Comparison of ENCODE assay signal across 31 mouse cellular contexts in the genomic region with DNA sequence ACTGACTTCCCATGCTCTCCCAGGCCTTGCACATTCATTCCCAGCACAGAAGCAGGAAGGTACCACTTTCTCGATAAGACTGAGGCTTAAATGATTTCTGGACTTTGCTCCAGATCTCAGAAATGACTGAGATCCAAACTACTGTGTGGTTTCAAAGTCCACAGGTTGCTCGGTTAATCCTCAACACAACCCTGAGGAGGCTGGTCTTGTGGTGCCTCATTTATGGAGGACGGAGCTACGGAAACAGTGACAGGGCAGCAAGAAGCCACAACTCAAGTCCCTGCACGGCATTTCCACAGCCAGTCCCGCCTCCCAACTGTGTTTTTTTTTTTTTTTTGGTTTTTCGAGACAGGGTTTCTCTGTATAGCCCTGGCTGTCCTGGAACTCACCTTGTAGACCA. TPM values are rescaled to one million over a fixed set of nuclear protein-coding genes. Genes with fewer than 3 reads are reported as not detected.
DNase-seq lines count a peak whose midpoint lies in the region; ATAC-seq and TF ChIP-seq lines count a peak whose summit lies in the region.
"Had no signal": no experiment of that assay in that cellular context is flagged by ENCODE, and none has a peak within 500 bp of the region (broad histone marks: within the 10 kb centered on the region; RNA-seq: fewer than 3 reads in every experiment).

No protein-coding gene starts in this region.

- no peak overlapping the region for H3K4me2 ChIP-seq in stomach, embryonic 16.5 days (ENCODE audit: low read depth, low read length)
- H3K4me2 ChIP-seq: embryonic facial prominence, embryonic 15.5 days; heart, embryonic 12.5 days; limb, embryonic 15.5 days; liver, embryonic 15.5 days; neural tube, embryonic 15.5 days had no signal

- H3K9ac ChIP-seq in stomach, embryonic 16.5 days (ENCODE audit: low read length) = no peak overlapping the region
- H3K9ac ChIP-seq: embryonic facial prominence, embryonic 15.5 days; heart, embryonic 12.5 days; limb, embryonic 15.5 days; liver, embryonic 15.5 days; neural tube, embryonic 15.5 days had no signal

- H3K4me1 ChIP-seq in stomach, embryonic 16.5 days (ENCODE audit: control insufficient read depth, insufficient read depth, low read length) = peaks cover 5% of the 10 kb centered on the region; the same call in 1 of the 2 replicates
- H3K4me1 ChIP-seq: embryonic facial prominence, embryonic 15.5 days; heart, embryonic 12.5 days; limb, embryonic 15.5 days; liver, embryonic 15.5 days; midbrain, embryonic 10.5 days; neural tube, embryonic 15.5 days had no signal

- no peaks in the 10 kb centered on the region for H3K36me3 ChIP-seq in stomach, embryonic 16.5 days (ENCODE audit: control insufficient read depth, insufficient read depth, low read length)
- H3K36me3 ChIP-seq: embryonic facial prominence, embryonic 15.5 days; forebrain, embryonic 10.5 days; heart, embryonic 12.5 days; hindbrain, embryonic 10.5 days; limb, embryonic 15.5 days; liver, embryonic 15.5 days; midbrain, embryonic 10.5 days; neural tube, embryonic 15.5 days had no signal

- no peak for TF ChIP-seq CTCF in layer of hippocampus, adult 2 months (conservative IDR thresholded peaks at IDR 0.05)

- no peaks in the 10 kb centered on the region for H3K9me3 ChIP-seq in stomach, embryonic 16.5 days (replicated peaks; ENCODE audit: control insufficient read depth, low read length)
- H3K9me3 ChIP-seq: embryonic facial prominence, embryonic 15.5 days; forebrain, embryonic 10.5 days; heart, embryonic 12.5 days; hindbrain, embryonic 10.5 days; limb, embryonic 15.5 days; liver, embryonic 15.5 days; midbrain, embryonic 10.5 days; neural tube, embryonic 15.5 days had no signal

- peak; percentile 62 for DNase-seq in kidney, adult 11 months
- no peak for DNase-seq in kidney, postnatal 4 days
- peak; percentile 3 for DNase-seq in CD4-positive helper T cell, adult 2 months (ENCODE audit: low read depth, low spot score)
- peak; percentile 47 for DNase-seq in kidney, postnatal 14 days
- no peak for DNase-seq in layer of hippocampus, adult 2 months (ENCODE audit: low spot score in 2 of 2)
- no peak for DNase-seq in cerebellum, adult 9-11 months
- DNase-seq: adrenal gland, postnatal 25 days; cerebellum, adult 9-10 months; gastrocnemius, postnatal 14 days; heart, adult 18-20 months; heart, postnatal 10 days; left cerebral cortex, postnatal 4 days; right cerebral cortex, adult 18-20 months; right cerebral cortex, postnatal 4 days; thymus, postnatal 14 days had no signal

- no peak overlapping the region for H3K4me3 ChIP-seq in stomach, embryonic 16.5 days (replicated peaks; ENCODE audit: low read length)
- no peak overlapping the region for H3K4me3 ChIP-seq in layer of hippocampus, adult 2 months
- H3K4me3 ChIP-seq: embryonic facial prominence, embryonic 15.5 days; forebrain, embryonic 10.5 days; heart, embryonic 12.5 days; hindbrain, embryonic 10.5 days; limb, embryonic 15.5 days; liver, embryonic 15.5 days; midbrain, embryonic 10.5 days; neural tube, embryonic 15.5 days had no signal

- H3K27me3 ChIP-seq in stomach, embryonic 16.5 days (ENCODE audit: control insufficient read depth, insufficient read depth, low read length) = no peaks in the 10 kb centered on the region
- H3K27me3 ChIP-seq: embryonic facial prominence, embryonic 15.5 days; heart, embryonic 12.5 days; limb, embryonic 15.5 days; neural tube, embryonic 15.5 days had no signal

- H3K27ac ChIP-seq in stomach, embryonic 16.5 days (ENCODE audit: low read length) = no peak overlapping the region
- H3K27ac ChIP-seq in layer of hippocampus, adult 2 months = no peak overlapping the region
- H3K27ac ChIP-seq: embryonic facial prominence, embryonic 15.5 days; forebrain, embryonic 10.5 days; hindbrain, embryonic 10.5 days; limb, embryonic 15.5 days; liver, embryonic 15.5 days; macrophage; midbrain, embryonic 10.5 days; neural tube, embryonic 15.5 days had no signal

- peak; percentile 65 for ATAC-seq in stomach, embryonic 16.5 days (ENCODE audit: insufficient read depth, low FRiP score)
- ATAC-seq: forebrain, embryonic 16.5 days; hindbrain, embryonic 16.5 days had no signal

- WGBS in stomach, embryonic 16.5 days = 72% methylated on average over 7 of the region's 7 CpGs

RNA-seq across cellular contexts. Expression of a gene that starts 43.2 kb away (rescaled TPM):
- not detected in 2 replicates for polyA plus RNA-seq in stomach, embryonic 16.5 days (2015; fragmentation: Nextera tagmentation; extraction: Ambion mirVana)
- total RNA-seq in layer of hippocampus, adult 2 months (2021) = not detected
- total RNA-seq: common myeloid progenitor, adult 5-6 weeks; heart, adult 18-20 months; heart, postnatal 10 days; layer of hippocampus, postnatal 14 days; left cerebral cortex, adult 8-10 months; left cerebral cortex, postnatal 4 days had no signal
- polyA plus RNA-seq: forebrain, embryonic 10.5 days; forebrain, embryonic 16.5 days; hindbrain, embryonic 10.5 days; liver, embryonic 15.5 days; lung, embryonic 16.5 days; macrophage; midbrain, embryonic 10.5 days; neural tube, embryonic 15.5 days had no signal

RNA-seq across cellular contexts. Expression of a gene that starts 43.3 kb away (rescaled TPM):
- polyA plus RNA-seq in stomach, embryonic 16.5 days (2015; fragmentation: Nextera tagmentation; extraction: Ambion mirVana) = 0.68 and 0.77 TPM in 2 replicates
- total RNA-seq in layer of hippocampus, adult 2 months (2021) = under 1 TPM; 0.15 to 0.67 TPM
- total RNA-seq: common myeloid progenitor, adult 5-6 weeks had no signal
- polyA plus RNA-seq: macrophage had no signal

Comparison
In these comparisons a context has a peak if more than half of its experiments do, and no peak if none do; other contexts are left out.
1. DNase-seq: peak in kidney, adult 11 months (single experiment), CD4-positive helper T cell, adult 2 months (single experiment) and kidney, postnatal 14 days (single experiment); none in kidney, postnatal 4 days (0 of 2), layer of hippocampus, adult 2 months (0 of 2) and cerebellum, adult 9-11 months (single experiment).